Mouse (Mus musculus) left cerebral cortex, postnatal 36 days (tissue): ENCODE data around the gene Nfe2l2. TPM values are rescaled to one million over a fixed set of nuclear protein-coding genes. Genes with fewer than 3 reads are reported as not detected.

ENCODE experiments used
- DNase-seq, 2 experiments: peaks; one replicate each; pipeline ENCODE4 v3.0.0; 2021 to 2022; ENCODE audit warnings: low spot score in 2 of 2, mixed read lengths in 1 of 2
- intact Hi-C: fragments of 180-260 bp; cut with DNase I; formaldehyde crosslinking; loops from one replicate; pipeline ENCODE4 v1.15.1; 2025
- microRNA-seq: library from miRNA; unstranded; fragments of <30 nt; microRNA quantifications from one replicate; pipeline ENCODE4 v1.2.0, GENCODE M21; 2022
- total RNA-seq, 2 experiments: library from RNA; stranded (reverse); gene quantifications; 2 replicates each; pipeline ENCODE4 v1.2.3; 2021

The Nfe2l2 gene
- total RNA-seq, 2 experiments from 2014 or later = 11.7 to 12.3 TPM

GRCm38 (mm10) chr2:75632043-75632442 lies 72.4 kb downstream of the Nfe2l2 start:
- intact Hi-C loops = no loop called here
- DNase-seq = no peak

- no peak for DNase-seq
- intact Hi-C loops = no loop called here
These were observed 73.0 kb downstream of the Nfe2l2 start for GRCm38 (mm10) chr2:75631421-75631820.

- no peak for DNase-seq
- intact Hi-C loops = no loop called here
These were observed 76.0 kb downstream of the Nfe2l2 start for GRCm38 (mm10) chr2:75628487-75628886.

GRCm38 (mm10) chr2:75626597-75627440 lies 77.6 kb downstream of the Nfe2l2 start:
- intact Hi-C loops = no loop called here
- no peak for DNase-seq

Small RNAs within 50 kb of the gene (microRNA-seq; reads per million reads assigned to microRNA genes)
- gene Gm24574 = not detected

Other genes starting within 250 kb of the Nfe2l2 start
- 100 to 1,000 TPM; 260 to 274 TPM for gene Hnrnpa3, start 45.4 kb downstream of the Nfe2l2 start, total RNA-seq
- 10 to 100 TPM; 36.2 to 40.4 TPM for gene Agps, start 127.5 kb upstream of the Nfe2l2 start, total RNA-seq
- 10 to 100 TPM; 11.5 to 12.7 TPM for gene Ttc30b, start 233.9 kb upstream of the Nfe2l2 start, total RNA-seq